Mouse (Mus musculus): ENCODE data around the gene Meis3. TPM values are rescaled to one million over a fixed set of nuclear protein-coding genes. Genes with fewer than 3 reads are reported as not detected.

Gene Meis3
- polyA plus RNA-seq, 1 experiment from 2014 or later = 205 TPM

DNA sequence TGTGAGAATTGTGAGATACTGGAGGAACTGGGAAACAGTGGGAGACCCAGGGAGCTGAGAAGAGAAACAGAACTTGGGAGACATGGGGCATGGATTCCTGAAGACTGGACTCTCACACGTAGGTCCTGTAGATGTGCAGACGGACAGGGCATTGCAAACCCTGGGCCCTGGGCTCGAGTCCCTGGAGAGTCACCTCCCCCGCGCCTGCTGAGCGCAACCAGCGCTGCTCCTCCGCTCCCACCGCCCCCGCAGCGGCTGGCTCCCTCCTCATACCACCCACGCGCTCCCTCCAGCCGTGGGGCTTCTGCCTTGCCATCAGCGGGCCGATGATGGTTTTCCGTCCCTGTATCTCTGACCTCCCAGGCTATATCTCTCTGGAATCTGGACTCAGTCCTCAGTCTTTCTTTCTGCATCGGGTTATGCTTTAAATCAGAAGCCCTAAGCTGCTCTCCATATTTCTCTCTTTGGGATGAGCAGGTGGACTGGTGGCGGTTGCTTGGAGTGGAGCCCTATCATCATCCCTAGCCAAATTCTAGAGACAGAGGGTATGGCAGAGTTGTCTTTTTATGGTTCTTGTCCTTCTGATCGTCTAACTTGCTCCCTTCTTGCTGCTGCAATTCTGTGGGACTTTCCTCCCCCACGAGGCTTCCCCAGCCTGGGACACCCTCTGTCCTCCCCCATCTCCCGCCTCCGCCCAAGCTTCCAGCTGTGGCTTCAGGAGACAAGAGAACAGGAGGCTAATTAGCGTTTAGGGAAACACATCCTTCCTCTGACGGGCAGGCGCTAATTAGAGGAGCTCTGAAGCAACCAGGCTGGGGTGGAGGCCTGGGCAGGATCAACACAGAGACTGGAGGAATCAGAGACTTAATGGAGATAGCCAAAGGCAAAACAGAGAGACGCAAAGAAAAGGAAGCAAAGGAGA lies 28.1 kb upstream of the Meis3 start:
- Histone ChIP-seq H3K4me1 (peaks cover 14% of the 10 kb centered on the region; the same call in 1 of the 2 replicates), H3K36me3 (peaks cover 46% of the 10 kb centered on the region), H3K27me3 (replicated peaks) (0 out of 2 replicates have a peak, but pooled peaks cover 3% of the 10 kb centered on the region), H3K9ac (no peak overlapping the region), H3K4me2 (replicated peaks) (no peak overlapping the region), H3K4me3 (no peak overlapping the region), H3K9me3 (no peaks in the 10 kb centered on the region), H3K27ac (no peak overlapping the region)
- 35% methylated on average over 27 of the region's 27 CpGs for WGBS
- ATAC-seq (ENCODE audit: low FRiP score, low read depth) = no peak

DNA sequence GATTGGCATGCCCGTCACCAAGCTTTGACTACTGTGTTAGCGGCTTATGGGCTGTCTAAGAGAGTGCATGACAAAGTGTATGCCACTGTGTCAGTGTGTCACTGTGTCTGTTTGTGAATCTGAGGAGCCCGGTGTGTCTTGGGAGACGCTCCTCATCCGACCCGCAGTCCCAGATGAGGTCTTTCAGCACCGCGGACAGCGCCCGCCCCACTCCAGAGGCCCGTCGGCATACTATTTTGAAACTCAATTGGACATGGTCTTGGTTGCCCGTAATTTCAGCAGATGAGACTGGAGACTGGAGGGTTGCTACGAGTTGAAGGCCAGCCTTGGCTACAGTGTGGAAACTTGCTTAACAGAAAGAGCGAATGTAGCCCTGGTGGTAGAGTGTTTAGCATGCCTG lies 27.2 kb upstream of the Meis3 start:
- Histone ChIP-seq H3K4me3 (no peak overlapping the region), H3K36me3 (peaks cover 37% of the 10 kb centered on the region), H3K27me3 (replicated peaks) (0 out of 2 replicates have a peak, but pooled peaks cover 3% of the 10 kb centered on the region), H3K9me3 (no peaks in the 10 kb centered on the region), H3K9ac (no peak overlapping the region), H3K4me2 (replicated peaks) (no peak overlapping the region), H3K27ac (no peak overlapping the region), H3K4me1 (peaks cover 14% of the 10 kb centered on the region; the same call in 1 of the 2 replicates)
- ATAC-seq (ENCODE audit: low FRiP score, low read depth) = no peak
- 15% methylated on average over 15 of the region's 15 CpGs for WGBS

DNA sequence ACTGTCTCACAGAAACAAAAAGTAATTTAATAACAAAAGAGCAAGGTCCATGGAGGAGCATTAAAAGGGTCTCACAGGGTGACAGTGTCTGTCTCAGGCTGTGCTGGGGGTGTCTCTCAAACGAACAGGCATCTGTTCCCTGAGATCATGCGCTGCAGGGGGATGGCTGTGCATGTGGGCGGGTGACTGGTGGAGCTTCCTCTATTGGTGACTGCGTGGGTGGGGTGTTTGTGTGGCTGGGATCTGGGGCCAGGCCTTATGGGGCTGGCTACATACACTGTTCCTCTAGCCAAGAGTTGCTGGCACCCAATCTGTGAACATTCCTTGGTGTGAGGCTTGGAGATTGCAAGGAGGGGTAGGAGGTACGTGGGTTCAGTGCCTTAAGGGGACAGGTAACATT lies 25.6 kb upstream of the Meis3 start:
- Histone ChIP-seq H3K9me3 (no peaks in the 10 kb centered on the region), H3K4me2 (replicated peaks) (no peak overlapping the region), H3K4me1 (peaks cover 14% of the 10 kb centered on the region; the same call in 1 of the 2 replicates), H3K9ac (no peak overlapping the region), H3K36me3 (peaks cover 31% of the 10 kb centered on the region), H3K27ac (no peak overlapping the region), H3K27me3 (replicated peaks) (0 out of 2 replicates have a peak, but pooled peaks cover 3% of the 10 kb centered on the region), H3K4me3 (no peak overlapping the region)
- 62% methylated on average over 5 of the region's 5 CpGs for WGBS
- no peak for ATAC-seq (ENCODE audit: low FRiP score, low read depth)

- no peak overlapping the region for H3K4me2 ChIP-seq (replicated peaks)
- H3K27ac ChIP-seq = no peak overlapping the region
- H3K9ac ChIP-seq = no peak overlapping the region
- 74% methylated on average over 9 of the region's 9 CpGs for WGBS
- no peak for ATAC-seq (ENCODE audit: low FRiP score, low read depth)
- peaks cover 31% of the 10 kb centered on the region for H3K36me3 ChIP-seq
- no peak overlapping the region for H3K4me3 ChIP-seq
- no peaks in the 10 kb centered on the region for H3K9me3 ChIP-seq
- H3K4me1 ChIP-seq = peaks cover 14% of the 10 kb centered on the region; the same call in 1 of the 2 replicates
- 0 out of 2 replicates have a peak, but pooled peaks cover 3% of the 10 kb centered on the region for H3K27me3 ChIP-seq (replicated peaks)
Observed at GRCm38 (mm10) chr7:16150191-16151145, 24.4 kb upstream of the Meis3 start.

GRCm38 (mm10) chr7:16153522-16153921 lies 21.4 kb upstream of the Meis3 start:
- ATAC-seq (ENCODE audit: low FRiP score, low read depth) = peak; percentile 89
- no peak overlapping the region for H3K9ac ChIP-seq
- no peak overlapping the region for H3K4me3 ChIP-seq
- H3K36me3 ChIP-seq = peaks cover 33% of the 10 kb centered on the region
- H3K4me1 ChIP-seq = peaks cover 3% of the 10 kb centered on the region; the same call in 1 of the 2 replicates
- peaks cover 10% of the 10 kb centered on the region; the same call in 1 of the 2 replicates for H3K27me3 ChIP-seq (replicated peaks)
- H3K4me2 ChIP-seq (replicated peaks) = no peak overlapping the region
- no peak overlapping the region for H3K27ac ChIP-seq
- WGBS = 18% methylated on average over 10 of the region's 10 CpGs
- H3K9me3 ChIP-seq = no peaks in the 10 kb centered on the region

DNA sequence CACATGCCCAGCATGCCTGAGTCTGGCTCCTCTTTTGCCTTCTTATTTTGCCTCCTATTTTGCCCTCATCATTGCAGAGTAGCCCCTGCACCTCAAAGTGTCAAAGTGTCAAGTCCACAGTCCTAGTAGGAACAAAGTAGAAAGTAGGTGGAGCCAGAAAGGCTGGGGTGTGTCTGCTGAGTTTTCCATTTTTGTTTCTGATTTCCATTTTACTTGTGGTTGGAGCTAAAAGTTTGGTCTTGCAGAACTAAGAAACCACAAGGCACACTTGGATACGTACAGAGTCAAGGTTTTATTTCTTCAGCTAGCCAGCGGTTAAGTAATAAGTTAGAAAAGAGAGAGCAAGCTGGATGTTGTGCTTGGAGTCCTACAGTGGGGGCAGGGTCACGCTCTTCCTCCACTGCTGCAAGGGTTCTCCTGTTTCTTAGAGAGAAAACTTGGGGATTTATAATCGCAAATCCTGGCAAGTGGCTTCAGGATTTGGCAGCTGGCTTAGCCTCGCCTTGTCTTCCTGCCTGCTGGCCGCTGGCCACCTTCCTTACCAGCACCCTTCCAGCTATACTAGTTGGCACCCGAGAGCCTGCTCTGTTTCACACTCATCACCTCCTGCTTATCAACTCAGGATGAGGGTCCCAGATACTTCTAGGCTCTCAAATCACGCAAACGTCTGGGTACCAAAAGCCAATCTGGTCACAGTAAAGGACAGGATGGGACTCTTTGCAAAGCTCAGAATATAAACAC lies 19.6 kb upstream of the Meis3 start:
- no peaks in the 10 kb centered on the region for H3K9me3 ChIP-seq
- no peak overlapping the region for H3K9ac ChIP-seq
- H3K4me2 ChIP-seq (replicated peaks) = no peak overlapping the region
- no peak for ATAC-seq (ENCODE audit: low FRiP score, low read depth)
- WGBS = 82% methylated on average over 9 of the region's 9 CpGs
- H3K36me3 ChIP-seq = peaks cover 26% of the 10 kb centered on the region
- H3K27ac ChIP-seq = no peak overlapping the region
- H3K4me1 ChIP-seq = peaks cover 8% of the 10 kb centered on the region; the same call in 1 of the 2 replicates
- H3K4me3 ChIP-seq = no peak overlapping the region
- H3K27me3 ChIP-seq (replicated peaks) = peaks cover 18% of the 10 kb centered on the region; the same call in 1 of the 2 replicates

DNA sequence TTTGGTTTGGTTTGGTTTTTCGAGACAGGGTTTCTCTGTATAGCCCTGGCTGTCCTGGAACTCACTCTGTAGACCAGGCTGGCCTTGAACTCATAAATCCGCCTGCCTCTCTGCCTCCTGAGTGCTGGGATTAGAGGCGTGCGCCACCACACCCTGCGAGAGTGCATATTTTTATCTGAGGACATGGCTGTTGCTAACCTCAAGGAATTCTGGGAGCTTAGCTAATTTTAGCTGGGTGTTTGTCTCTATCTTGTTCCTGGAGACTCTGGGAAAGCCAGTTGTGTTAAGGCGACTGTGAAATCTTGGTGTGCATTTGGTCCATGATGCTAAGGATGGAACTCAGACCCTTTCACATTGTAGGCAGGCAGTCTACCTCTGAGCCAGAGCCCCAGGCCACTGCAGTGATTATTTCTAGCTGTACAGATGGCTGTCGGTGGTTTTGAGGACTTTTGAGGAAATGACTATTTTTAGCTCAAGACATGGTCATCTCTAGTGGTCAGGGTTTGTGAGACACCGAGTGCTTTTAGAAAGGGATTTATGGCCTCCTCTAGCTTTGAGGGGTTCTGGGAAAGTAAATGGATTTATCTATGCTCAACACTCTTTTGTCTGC lies 18.7 kb upstream of the Meis3 start:
- 82% methylated on average over 8 of the region's 8 CpGs for WGBS
- Histone ChIP-seq H3K4me2 (replicated peaks) (no peak overlapping the region), H3K36me3 (peaks cover 22% of the 10 kb centered on the region), H3K27ac (no peak overlapping the region), H3K27me3 (replicated peaks) (peaks cover 18% of the 10 kb centered on the region; the same call in 1 of the 2 replicates), H3K4me1 (peaks cover 8% of the 10 kb centered on the region; the same call in 1 of the 2 replicates), H3K9ac (no peak overlapping the region), H3K4me3 (no peak overlapping the region), H3K9me3 (no peaks in the 10 kb centered on the region)
- ATAC-seq (ENCODE audit: low FRiP score, low read depth) = no peak

GRCm38 (mm10) chr7:16158735-16159134 lies 16.2 kb upstream of the Meis3 start:
- peaks cover 18% of the 10 kb centered on the region; the same call in 1 of the 2 replicates for H3K27me3 ChIP-seq (replicated peaks)
- H3K4me1 ChIP-seq = peaks cover 8% of the 10 kb centered on the region; the same call in 1 of the 2 replicates
- H3K36me3 ChIP-seq = peaks cover 22% of the 10 kb centered on the region
- no peak overlapping the region for H3K4me3 ChIP-seq
- H3K27ac ChIP-seq = no peak overlapping the region
- WGBS = 9% methylated on average over 39 of the region's 39 CpGs
- H3K4me2 ChIP-seq (replicated peaks) = peak overlapping the region; percentile 48
- H3K9ac ChIP-seq = no peak overlapping the region
- no peaks in the 10 kb centered on the region for H3K9me3 ChIP-seq
- ATAC-seq (ENCODE audit: low FRiP score, low read depth) = no peak

GRCm38 (mm10) chr7:16160702-16161101 lies 14.2 kb upstream of the Meis3 start:
- H3K4me2 ChIP-seq (replicated peaks) = no peak overlapping the region
- peaks cover 7% of the 10 kb centered on the region for H3K36me3 ChIP-seq
- peaks cover 18% of the 10 kb centered on the region; the same call in 1 of the 2 replicates for H3K27me3 ChIP-seq (replicated peaks)
- H3K4me3 ChIP-seq = no peak overlapping the region
- H3K27ac ChIP-seq = no peak overlapping the region
- no peak overlapping the region for H3K9ac ChIP-seq
- peaks cover 8% of the 10 kb centered on the region; the same call in 1 of the 2 replicates for H3K4me1 ChIP-seq
- ATAC-seq (ENCODE audit: low FRiP score, low read depth) = peak; percentile 23; the same call in 1 of the 2 replicates
- WGBS = 74% methylated on average over 3 of the region's 3 CpGs
- H3K9me3 ChIP-seq = no peaks in the 10 kb centered on the region

DNA sequence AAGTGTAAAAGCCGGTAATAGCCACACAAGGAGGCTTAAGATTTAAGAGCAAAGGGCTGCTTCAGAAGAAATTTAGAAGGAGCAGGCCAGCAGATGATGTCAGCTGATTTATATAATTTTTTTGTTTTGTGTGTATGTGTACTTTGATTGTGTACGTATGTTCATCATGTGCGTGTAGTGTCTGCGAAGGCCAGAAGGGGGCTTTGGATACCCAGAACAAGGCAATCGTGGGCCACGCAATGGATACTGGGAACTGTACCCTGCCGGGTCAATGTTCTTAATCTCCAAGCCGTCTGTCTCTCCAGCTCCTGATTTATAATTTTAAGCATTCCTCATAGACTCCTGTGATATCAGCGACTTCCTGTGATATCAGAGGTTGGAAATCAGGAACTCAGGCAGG lies 13.6 kb upstream of the Meis3 start:
- Histone ChIP-seq H3K4me2 (replicated peaks) (no peak overlapping the region), H3K4me3 (no peak overlapping the region), H3K27me3 (replicated peaks) (peaks cover 18% of the 10 kb centered on the region; the same call in 1 of the 2 replicates), H3K9me3 (no peaks in the 10 kb centered on the region), H3K9ac (no peak overlapping the region), H3K36me3 (peaks cover 7% of the 10 kb centered on the region), H3K27ac (no peak overlapping the region), H3K4me1 (peaks cover 8% of the 10 kb centered on the region; the same call in 1 of the 2 replicates)
- 91% methylated on average over 9 of the region's 9 CpGs for WGBS
- ATAC-seq (ENCODE audit: low FRiP score, low read depth) = no peak

- no peak for ATAC-seq (ENCODE audit: low FRiP score, low read depth)
- H3K9ac ChIP-seq = no peak overlapping the region
- H3K27ac ChIP-seq = no peak overlapping the region
- H3K9me3 ChIP-seq = no peaks in the 10 kb centered on the region
- H3K36me3 ChIP-seq = peaks cover 4% of the 10 kb centered on the region
- H3K27me3 ChIP-seq (replicated peaks) = peaks cover 18% of the 10 kb centered on the region; the same call in 1 of the 2 replicates
- WGBS = 88% methylated on average over 7 of the region's 7 CpGs
- H3K4me3 ChIP-seq = no peak overlapping the region
- H3K4me2 ChIP-seq (replicated peaks) = no peak overlapping the region
- H3K4me1 ChIP-seq = peaks cover 8% of the 10 kb centered on the region; the same call in 1 of the 2 replicates
Observed at GRCm38 (mm10) chr7:16162036-16162435, 12.9 kb upstream of the Meis3 start.

Measured in neural tube, embryonic 12.5 days (tissue).